Mouse (Mus musculus) lung, postnatal 0 days (tissue): ENCODE results near the gene Zfp825. TPM values are rescaled to one million over a fixed set of nuclear protein-coding genes. Genes with fewer than 3 reads are reported as not detected.
"Not testable (repeated sequence)": the region's sequence is repeated elsewhere in the genome, so short reads cannot be mapped to it uniquely, and the experiment has no call there.

Experiments used
- ATAC-seq: fragments of 200-750 bp; cut with Nextera tagmentation; 2 replicates; pipeline ENCODE4 v1.8.0; 2017; ENCODE audit warnings: moderate library complexity
- DNase-seq: peaks from one replicate; pipeline ENCODE4 v3.0.0-alpha.2; 2016; ENCODE audit warnings: low spot score
- H3K27ac ChIP-seq: fragments of 300-500 bp; sonication (generic); 2 replicates; pipeline ENCODE4 v1.5.1; 2014; ENCODE audit warnings: antibody characterized with exemption, mild to moderate bottlenecking, low read length, mixed read lengths
- H3K27me3 ChIP-seq: fragments of 300-500 bp; sonication (generic); replicated peaks from 2 replicates; pipeline ENCODE4 v1.6.1; 2014; ENCODE audit warnings: low read length, mixed read lengths; ENCODE audit not compliant: insufficient read depth
- H3K36me3 ChIP-seq: fragments of 300-500 bp; sonication (generic); 2 replicates; pipeline ENCODE4 v1.6.1; 2014; ENCODE audit warnings: low read length, mixed read lengths; ENCODE audit not compliant: insufficient read depth
- H3K4me1 ChIP-seq: fragments of 300-500 bp; sonication (generic); 2 replicates; pipeline ENCODE4 v1.6.1; 2014; ENCODE audit warnings: antibody characterized with exemption, low read depth, low read length, mixed read lengths; ENCODE audit not compliant: insufficient read depth
- H3K4me2 ChIP-seq: fragments of 300-500 bp; sonication (generic); replicated peaks from 2 replicates; pipeline ENCODE4 v1.6.1; 2014; ENCODE audit warnings: low read depth, mild to moderate bottlenecking, low read length, moderate library complexity, mixed read lengths
- H3K4me3 ChIP-seq: fragments of 300-500 bp; sonication (generic); 2 replicates; pipeline ENCODE4 v1.5.1; 2014; ENCODE audit warnings: low read depth, low read length
- H3K9ac ChIP-seq: fragments of 300-500 bp; sonication (generic); replicated peaks from 2 replicates; pipeline ENCODE4 v1.6.1; 2014; ENCODE audit warnings: low read depth, mild to moderate bottlenecking
- H3K9me3 ChIP-seq: fragments of 300-500 bp; sonication (generic); 2 replicates; pipeline ENCODE4 v1.6.1; 2016; ENCODE audit warnings: low read length, mixed read lengths
- CTCF ChIP-seq: IDR thresholded peaks from 2 replicates; pipeline ENCODE4 v1.5.1; 2016; ENCODE audit warnings: antibody characterized with exemption, mild to moderate bottlenecking
- EP300 ChIP-seq: IDR thresholded peaks from 2 replicates; pipeline ENCODE4 v1.6.1; 2016; ENCODE audit warnings: antibody characterized with exemption, mild to moderate bottlenecking, control low read depth
- WGBS: fragments of 180-500 bp; shearing (Covaris S2); extraction: QIAGEN DNeasy Blood & Tissue Kit; methylation state at CpG from one replicate; pipeline ENCODE4 v1.1.7; 2014; 5-methylcytosine and 5-hydroxymethylcytosine counted together
- polyA plus RNA-seq: library from polyadenylated mRNA; unstranded; fragments of >200 nt; fragmentation: Nextera tagmentation; extraction: Ambion mirVana; gene quantifications from 2 replicates; pipeline ENCODE4 v1.2.1, GENCODE M21; 2015

The Zfp825 gene
- polyA plus RNA-seq, 1 experiment from 2014 or later: 14.9 TPM

DNA sequence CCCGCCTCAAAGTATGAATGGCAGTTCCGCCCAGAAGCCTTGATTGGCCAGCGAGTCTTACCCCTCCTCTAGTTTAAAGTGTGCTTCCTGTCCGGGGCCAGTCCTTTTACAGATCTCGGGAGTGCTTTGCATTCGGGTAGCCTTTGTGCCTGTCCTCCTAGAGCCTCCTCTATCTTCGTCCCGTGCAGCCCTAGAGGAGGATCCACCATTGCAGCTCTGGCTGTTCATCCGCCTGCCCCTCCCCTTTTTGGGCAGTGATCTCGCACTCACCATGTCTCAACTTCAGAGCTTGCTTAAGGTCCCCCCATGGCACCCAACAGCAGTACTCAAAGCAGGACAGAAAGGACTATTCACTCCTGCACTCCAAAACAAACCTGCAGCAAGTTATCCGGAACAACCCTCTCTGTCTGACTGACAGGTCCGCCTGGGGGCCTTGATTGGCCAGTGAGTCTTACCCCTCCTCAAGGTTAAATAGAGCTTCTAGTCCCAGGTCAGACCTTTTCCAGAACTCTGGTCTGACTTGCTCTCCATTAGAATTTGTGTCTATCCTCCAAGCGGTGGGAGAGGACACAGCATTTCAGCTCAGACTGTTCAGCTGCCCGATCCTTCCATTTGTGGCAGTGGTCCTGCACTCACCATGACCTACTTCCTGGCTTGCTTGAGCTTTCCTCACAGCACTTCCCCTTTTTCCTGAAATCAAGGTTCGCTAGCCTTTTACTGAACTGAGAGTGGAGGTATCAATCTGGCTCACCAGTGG is 28.9 kb upstream of the Zfp825 start:
- no peaks in the 10 kb centered on the region for H3K4me1 ChIP-seq
- no peaks in the 10 kb centered on the region for H3K36me3 ChIP-seq
- peak overlapping the region; percentile 46 for H3K9ac ChIP-seq
- H3K4me3 ChIP-seq: peak overlapping the region; percentile 52
- peak; percentile 91 for DNase-seq
- 2% methylated on average over 15 of the region's 15 CpGs for WGBS
- TF ChIP-seq EP300 (no peak), CTCF (no peak; the same call in 1 of the 2 replicates)
- ATAC-seq: peak; percentile 97
- H3K27ac ChIP-seq: peak overlapping the region; percentile 84
- no peaks in the 10 kb centered on the region for H3K27me3 ChIP-seq
- H3K9me3 ChIP-seq: no peaks in the 10 kb centered on the region
- peak overlapping the region; percentile 62 for H3K4me2 ChIP-seq

DNA sequence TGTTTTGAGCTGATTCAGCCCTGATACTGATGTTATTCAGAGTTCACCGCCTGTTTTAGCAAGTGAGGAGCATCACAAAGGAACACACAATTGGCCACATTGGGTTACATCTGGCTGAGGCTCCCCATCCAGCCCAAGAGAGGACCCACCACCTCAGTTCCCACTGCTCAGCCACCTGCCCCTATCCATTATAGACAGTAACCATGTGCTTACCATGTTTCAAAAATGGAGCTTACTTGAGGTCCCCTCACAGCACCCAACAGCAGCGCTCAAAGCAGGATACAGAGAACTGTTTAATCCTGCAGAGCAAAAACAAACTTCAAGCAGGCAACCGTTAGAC is 28.3 kb upstream of the Zfp825 start:
- not testable (repeated sequence) for H3K4me1 ChIP-seq, ATAC-seq, H3K9ac ChIP-seq, H3K9me3 ChIP-seq, H3K36me3 ChIP-seq, H3K27me3 ChIP-seq, DNase-seq
- 0% methylated on average over 3 of the region's 3 CpGs for WGBS
- Histone ChIP-seq H3K4me3 (peak overlapping the region; percentile 52), H3K27ac (peak overlapping the region; percentile 84; the same call in 1 of the 2 replicates), H3K4me2 (peak overlapping the region; percentile 62)

DNA sequence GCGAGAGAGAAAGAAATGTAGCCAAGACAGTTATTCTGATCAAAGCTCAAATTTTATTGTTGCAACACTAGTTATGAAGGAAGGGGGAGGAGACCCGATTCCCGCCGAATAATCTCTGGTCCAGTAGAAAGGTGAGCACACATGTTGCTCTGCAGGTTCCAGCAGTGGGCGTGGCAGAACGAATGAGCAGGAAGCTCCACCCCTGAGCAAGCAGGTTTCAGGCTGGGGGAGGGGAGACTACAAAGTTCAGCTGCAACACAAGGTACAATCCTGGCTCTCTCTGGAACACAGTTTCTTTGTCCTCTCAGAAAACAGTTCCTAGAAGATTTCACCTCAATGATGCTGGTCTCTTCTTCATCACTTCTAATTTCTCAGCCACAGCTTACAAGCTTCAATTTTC is 14.2 kb upstream of the Zfp825 start:
- H3K4me1 ChIP-seq, H3K27me3 ChIP-seq, H3K4me3 ChIP-seq, ATAC-seq, H3K27ac ChIP-seq, H3K4me2 ChIP-seq, H3K9ac ChIP-seq, DNase-seq, H3K36me3 ChIP-seq, H3K9me3 ChIP-seq: not testable (repeated sequence)
- WGBS: 82% methylated on average over 6 of the region's 6 CpGs

- not testable (repeated sequence) for H3K36me3 ChIP-seq, H3K27me3 ChIP-seq, DNase-seq, H3K27ac ChIP-seq, H3K4me1 ChIP-seq, H3K9ac ChIP-seq, H3K4me2 ChIP-seq, ATAC-seq, H3K4me3 ChIP-seq, H3K9me3 ChIP-seq
- 66% methylated on average over 1 of the region's 1 CpGs for WGBS
These were observed 9.1 kb upstream of the Zfp825 start for GRCm38 (mm10) chr13:74502851-74503250.

DNA sequence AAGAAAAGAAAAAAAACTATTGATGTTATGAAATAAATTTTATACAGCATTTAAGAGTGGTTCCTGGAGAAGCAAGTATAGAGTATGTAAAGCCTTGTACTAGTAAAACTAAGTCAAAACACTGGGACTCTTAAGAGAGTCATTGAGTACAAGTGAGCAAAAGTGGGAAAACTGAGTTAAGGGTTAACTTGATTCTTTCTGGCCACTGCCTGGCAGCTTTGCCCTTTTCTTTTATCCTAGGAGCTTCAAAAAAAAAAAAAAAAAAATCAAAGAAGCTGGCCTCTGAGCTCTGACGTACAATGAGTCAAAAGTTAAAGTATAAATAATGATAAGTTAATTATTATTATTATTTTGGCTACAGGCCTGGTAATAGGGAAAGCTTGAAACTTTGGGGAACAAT is 5.9 kb upstream of the Zfp825 start:
- H3K4me3 ChIP-seq, H3K4me2 ChIP-seq, H3K9me3 ChIP-seq, DNase-seq, H3K27me3 ChIP-seq, H3K27ac ChIP-seq, H3K36me3 ChIP-seq, H3K4me1 ChIP-seq, ATAC-seq, H3K9ac ChIP-seq: not testable (repeated sequence)
- 17% methylated on average over 1 of the region's 1 CpGs for WGBS

DNA sequence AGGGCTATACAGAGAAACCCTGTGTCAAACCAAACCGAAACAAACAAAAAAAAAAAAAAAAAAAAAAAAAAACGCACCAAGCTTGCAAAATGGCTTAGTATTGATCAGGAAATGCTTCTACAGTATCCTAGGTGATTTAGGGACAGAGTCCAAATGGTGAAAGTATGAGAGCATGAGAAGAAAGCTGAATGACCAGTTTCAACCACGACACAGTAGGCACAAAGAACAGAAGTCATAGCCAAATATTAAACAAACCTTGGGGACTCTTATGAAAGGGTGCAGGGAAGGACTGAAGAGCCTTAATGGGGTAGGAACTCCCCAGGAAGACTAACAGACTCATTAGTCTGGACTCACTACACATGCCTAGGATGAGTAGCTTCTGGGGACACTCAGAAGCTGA is 9.5 kb downstream of the Zfp825 start:
- WGBS: 86% methylated on average over 3 of the region's 3 CpGs
- not testable (repeated sequence) for H3K36me3 ChIP-seq, H3K4me2 ChIP-seq, H3K27me3 ChIP-seq, H3K9ac ChIP-seq, DNase-seq, H3K4me3 ChIP-seq, H3K27ac ChIP-seq, ATAC-seq, H3K4me1 ChIP-seq, H3K9me3 ChIP-seq

- not testable (repeated sequence) for H3K27ac ChIP-seq, H3K4me3 ChIP-seq, H3K9me3 ChIP-seq, H3K36me3 ChIP-seq, H3K4me2 ChIP-seq, ATAC-seq, DNase-seq, H3K27me3 ChIP-seq, H3K9ac ChIP-seq, H3K4me1 ChIP-seq
- 84% methylated on average over 2 of the region's 2 CpGs for WGBS
These were observed 22.3 kb downstream of the Zfp825 start for GRCm38 (mm10) chr13:74471468-74471867.
